Mouse (Mus musculus) heart, adult 8-10 months (tissue): ENCODE measurements at regions not wholly inside any gene's neighbourhood (a gene's known extent, or its start where the extent isn't known, plus 50 kb on each side); places are given as distances from the start of the nearest gene placed in this dataset.
A peak's percentile ranks its signal among the peaks of the same experiment; 100 is the strongest.

Experiments used
- DNase-seq: peaks from one replicate; pipeline ENCODE4 v3.0.0; 2022; ENCODE audit warnings: low spot score

GRCm38 (mm10) chr12:105898580-105899293 lies 111.3 kb upstream of the Vrk1 start:
- no peak for DNase-seq

- no peak for DNase-seq
These were observed 110.6 kb upstream of the Vrk1 start for GRCm38 (mm10) chr12:105899294-105899909.

GRCm38 (mm10) chr12:105900479-105900878 lies 109.5 kb upstream of the Vrk1 start:
- no peak for DNase-seq

- DNase-seq: no peak
These were observed 107.0 kb upstream of the Vrk1 start for GRCm38 (mm10) chr12:105903072-105903471.

GRCm38 (mm10) chr12:105906584-105906983 lies 103.4 kb upstream of the Vrk1 start:
- DNase-seq: no peak

- no peak for DNase-seq
These were observed 102.0 kb upstream of the Vrk1 start for GRCm38 (mm10) chr12:105907851-105908620.

- DNase-seq: no peak
These were observed 98.5 kb upstream of the Vrk1 start for GRCm38 (mm10) chr12:105911556-105911955.

- DNase-seq: no peak
These were observed 92.6 kb upstream of the Vrk1 start for GRCm38 (mm10) chr12:105917388-105917963.

GRCm38 (mm10) chr12:105918775-105919174 lies 91.3 kb upstream of the Vrk1 start:
- no peak for DNase-seq

- no peak for DNase-seq
These were observed 82.8 kb upstream of the Vrk1 start for GRCm38 (mm10) chr12:105927210-105927609.

- no peak for DNase-seq
These were observed 80.5 kb upstream of the Vrk1 start for GRCm38 (mm10) chr12:105929456-105929921.

GRCm38 (mm10) chr12:105935441-105935880 lies 74.6 kb upstream of the Vrk1 start:
- DNase-seq: no peak

GRCm38 (mm10) chr12:105936812-105937530 lies 73.1 kb upstream of the Vrk1 start:
- peak; percentile 28 for DNase-seq

GRCm38 (mm10) chr12:105942136-105943076 lies 67.6 kb upstream of the Vrk1 start:
- no peak for DNase-seq

- DNase-seq: no peak
These were observed 67.0 kb upstream of the Vrk1 start for GRCm38 (mm10) chr12:105943077-105943433.

- no peak for DNase-seq
These were observed 62.7 kb upstream of the Vrk1 start for GRCm38 (mm10) chr12:105947332-105947731.

- DNase-seq: no peak
These were observed 61.7 kb upstream of the Vrk1 start for GRCm38 (mm10) chr12:105948322-105948721.

GRCm38 (mm10) chr12:105955764-105956290 lies 54.2 kb upstream of the Vrk1 start:
- DNase-seq: no peak

- DNase-seq: no peak
These were observed 50.3 kb upstream of the Vrk1 start for GRCm38 (mm10) chr12:105959756-105960155.
